ENCODE assay signal across 8 mouse cellular contexts in genomic region chr4:148159544-148160435, GRCm38 (mm10). TPM values are rescaled to one million over a fixed set of nuclear protein-coding genes. Genes with fewer than 3 reads are reported as not detected.
DNase-seq lines count a peak whose midpoint lies in the region; ATAC-seq and TF ChIP-seq lines count a peak whose summit lies in the region.

No protein-coding gene starts in this region.

- H3K9me3 ChIP-seq in G1E (replicated peaks), result no peaks in the 10 kb centered on the region
- H3K9me3 ChIP-seq in forebrain, postnatal 0 days (ENCODE audit: low read length), result no peaks in the 10 kb centered on the region
- H3K9me3 ChIP-seq in lung, embryonic 16.5 days (ENCODE audit: control insufficient read depth, low read length), result no peaks in the 10 kb centered on the region

- H3K4me2 ChIP-seq in forebrain, postnatal 0 days (ENCODE audit: low read depth), result peak overlapping the region; percentile 97
- peak overlapping the region; percentile 95 for H3K4me2 ChIP-seq in lung, embryonic 16.5 days (ENCODE audit: low read depth, low read length)

- peaks cover 44% of the 10 kb centered on the region for H3K27me3 ChIP-seq in G1E (ENCODE audit: insufficient read depth, low read length)
- H3K27me3 ChIP-seq in cerebellum, adult 2 months (ENCODE audit: control insufficient read depth, insufficient read depth, low read length), result no peaks in the 10 kb centered on the region
- H3K27me3 ChIP-seq in forebrain, postnatal 0 days (ENCODE audit: insufficient read depth, low read length), result peaks cover 17% of the 10 kb centered on the region
- peaks cover 45% of the 10 kb centered on the region for H3K27me3 ChIP-seq in lung, embryonic 16.5 days (ENCODE audit: control insufficient read depth, insufficient read depth, low read depth, low read length)

- TF ChIP-seq CTCF in G1E (IDR thresholded peaks at IDR 0.05; ENCODE audit: low read depth, low read length), result no peak
- no peak for TF ChIP-seq CTCF in cerebellum, adult 2 months (IDR thresholded peaks at IDR 0.05; ENCODE audit: borderline replicate concordance, insufficient read depth, low read depth, low read length)
- TF ChIP-seq CTCF in forebrain, postnatal 0 days (IDR thresholded peaks at IDR 0.05; ENCODE audit: low read depth), result peak; percentile 45

- DNase-seq in G1E (ENCODE audit: low spot score), result peak; percentile 95
- DNase-seq in cerebellum, adult 2 months, result peak; percentile 97 to 98
- DNase-seq in forebrain, postnatal 0 days, result peak; percentile 94
- peak; percentile 90 for DNase-seq in heart, postnatal 4 days
- peak; percentile 90 for DNase-seq in layer of hippocampus, adult 9-10 months (ENCODE audit: low spot score)
- DNase-seq in ovary, postnatal 10 days (ENCODE audit: low spot score), result peak; percentile 36
- DNase-seq in thymus, postnatal 10 days (ENCODE audit: low spot score in 2 of 2), result peak; percentile 86 to 87

- TF ChIP-seq POLR2A in cerebellum, adult 2 months (IDR thresholded peaks at IDR 0.05; ENCODE audit: borderline replicate concordance, insufficient read depth, low read length), result peak; percentile 46; the same call in 1 of the 2 replicates

- under 1% methylated on average over 53 of the region's 55 CpGs for WGBS in cerebellum, adult 2 months
- 4% methylated on average over 49 of the region's 55 CpGs for WGBS in forebrain, postnatal 0 days
- under 1% methylated on average over 53 of the region's 55 CpGs for WGBS in lung, embryonic 16.5 days

- H3K27ac ChIP-seq in cerebellum, adult 2 months (ENCODE audit: insufficient read depth, low read length), result peak overlapping the region; percentile 83
- H3K27ac ChIP-seq in forebrain, postnatal 0 days (ENCODE audit: low read depth, low read length), result peak overlapping the region; percentile 78
- peak overlapping the region; percentile 36 for H3K27ac ChIP-seq in lung, embryonic 16.5 days (ENCODE audit: low read length)

- H3K36me3 ChIP-seq in G1E (replicated peaks), result peaks cover 29% of the 10 kb centered on the region
- H3K36me3 ChIP-seq in forebrain, postnatal 0 days (ENCODE audit: insufficient read depth), result peaks cover 24% of the 10 kb centered on the region
- no peaks in the 10 kb centered on the region for H3K36me3 ChIP-seq in lung, embryonic 16.5 days (ENCODE audit: control insufficient read depth, insufficient read depth, low read length)

- H3K4me1 ChIP-seq in G1E (ENCODE audit: insufficient read depth, low read depth, low read length), result peaks cover 60% of the 10 kb centered on the region
- H3K4me1 ChIP-seq in cerebellum, adult 2 months (ENCODE audit: control insufficient read depth, insufficient read depth, low read length), result peaks cover 14% of the 10 kb centered on the region
- H3K4me1 ChIP-seq in forebrain, postnatal 0 days (ENCODE audit: insufficient read depth), result peaks cover 17% of the 10 kb centered on the region
- H3K4me1 ChIP-seq in lung, embryonic 16.5 days (replicated peaks; ENCODE audit: control insufficient read depth, insufficient read depth, low read length), result peaks cover 9% of the 10 kb centered on the region

- peak overlapping the region; percentile 80 for H3K4me3 ChIP-seq in G1E (ENCODE audit: low read depth, low read length)
- peak overlapping the region; percentile 86 for H3K4me3 ChIP-seq in cerebellum, adult 2 months (replicated peaks; ENCODE audit: insufficient read depth, low read depth, low read length)
- H3K4me3 ChIP-seq in forebrain, postnatal 0 days (ENCODE audit: low read depth, low read length), result peak overlapping the region; percentile 71
- peak overlapping the region; percentile 65 for H3K4me3 ChIP-seq in lung, embryonic 16.5 days (ENCODE audit: low read length)

- H3K9ac ChIP-seq in forebrain, postnatal 0 days, result peak overlapping the region; percentile 83
- peak overlapping the region; percentile 72 for H3K9ac ChIP-seq in lung, embryonic 16.5 days (ENCODE audit: low read length)

- ATAC-seq in G1E (ENCODE audit: extremely low read depth, insufficient number of reproducible peaks, low FRiP score, poor library complexity, severe bottlenecking), result peak; percentile 92
- ATAC-seq in forebrain, postnatal 0 days, result peak; percentile 90
- ATAC-seq in lung, embryonic 16.5 days (ENCODE audit: low read depth), result peak; percentile 91

RNA-seq across cellular contexts. Expression of gene Fbxo44, which starts 0.5 kb away (rescaled TPM):
- total RNA-seq in G1E (2014; fragmentation: Nextera tagmentation) (7.5 and 10.1 TPM in 2 replicates), G1E (2017) (5.0 and 6.6 TPM in 2 replicates)
- polyA plus RNA-seq in G1E (2012), result 3.0 and 3.3 TPM in 2 replicates
- polyA plus RNA-seq in cerebellum, adult 2 months (2012; rRNA removed), result 226 and 240 TPM in 2 replicates
- total RNA-seq in forebrain, postnatal 0 days (2014; rRNA removed), result 126 and 132 TPM in 2 replicates
- polyA plus RNA-seq in forebrain, postnatal 0 days (2015; fragmentation: Nextera tagmentation; extraction: Ambion mirVana), result 73.3 and 81.4 TPM in 2 replicates
- 10 to 100 TPM; 18.2 to 22.7 TPM for total RNA-seq in heart, postnatal 4 days (2021)
- 11.9 and 12.1 TPM in 2 replicates for polyA plus RNA-seq in lung, embryonic 16.5 days (2015; fragmentation: Nextera tagmentation; extraction: Ambion mirVana)

RNA-seq across cellular contexts. Expression of gene Fbxo2, which starts 0.6 kb away (rescaled TPM):
- total RNA-seq in G1E (2014; fragmentation: Nextera tagmentation), result not detected in 2 replicates
- total RNA-seq in G1E (2017), result 0.49 and 0.64 TPM in 2 replicates
- polyA plus RNA-seq in G1E (2012), result 0.12 and 0.44 TPM in 2 replicates
- polyA plus RNA-seq in cerebellum, adult 2 months (2012; rRNA removed), result 138 and 172 TPM in 2 replicates
- total RNA-seq in forebrain, postnatal 0 days (2014; rRNA removed), result 10.2 and 11.9 TPM in 2 replicates
- polyA plus RNA-seq in forebrain, postnatal 0 days (2015; fragmentation: Nextera tagmentation; extraction: Ambion mirVana), result 11.4 and 15.6 TPM in 2 replicates
- under 1 TPM in 1 of 2 experiments, not detected in 1; 0.27 TPM for total RNA-seq in heart, postnatal 4 days (2021)
- polyA plus RNA-seq in lung, embryonic 16.5 days (2015; fragmentation: Nextera tagmentation; extraction: Ambion mirVana), result 0.50 and 1.4 TPM in 2 replicates

RNA-seq across cellular contexts. Expression of gene Fbxo6, which starts 7.8 kb away (rescaled TPM):
- 108 and 115 TPM in 2 replicates for total RNA-seq in G1E (2014; fragmentation: Nextera tagmentation)
- 34.1 and 39.7 TPM in 2 replicates for total RNA-seq in G1E (2017)
- polyA plus RNA-seq in G1E (2012), result 57.1 and 63.0 TPM in 2 replicates
- polyA plus RNA-seq in cerebellum, adult 2 months (2012; rRNA removed), result 34.0 and 38.7 TPM in 2 replicates
- total RNA-seq in forebrain, postnatal 0 days (2014; rRNA removed), result 22.0 and 24.0 TPM in 2 replicates
- polyA plus RNA-seq in forebrain, postnatal 0 days (2015; fragmentation: Nextera tagmentation; extraction: Ambion mirVana), result 22.8 and 24.9 TPM in 2 replicates
- 10 to 100 TPM; 24.7 to 26.3 TPM for total RNA-seq in heart, postnatal 4 days (2021)
- 13.7 and 17.3 TPM in 2 replicates for polyA plus RNA-seq in lung, embryonic 16.5 days (2015; fragmentation: Nextera tagmentation; extraction: Ambion mirVana)

RNA-seq across cellular contexts. Expression of gene Draxin, which starts 29.3 kb away (rescaled TPM):
- not detected in 2 replicates for total RNA-seq in G1E (2014; fragmentation: Nextera tagmentation)
- under 0.01 and 0.16 TPM in 2 replicates for total RNA-seq in G1E (2017)
- polyA plus RNA-seq in G1E (2012), result not detected in 2 replicates
- 0.30 and 0.33 TPM in 2 replicates for polyA plus RNA-seq in cerebellum, adult 2 months (2012; rRNA removed)
- 37.5 and 40.5 TPM in 2 replicates for total RNA-seq in forebrain, postnatal 0 days (2014; rRNA removed)
- polyA plus RNA-seq in forebrain, postnatal 0 days (2015; fragmentation: Nextera tagmentation; extraction: Ambion mirVana), result 6.8 and 8.7 TPM in 2 replicates
- total RNA-seq in heart, postnatal 4 days (2021), result not detected
- 0.08 and 0.10 TPM in 2 replicates for polyA plus RNA-seq in lung, embryonic 16.5 days (2015; fragmentation: Nextera tagmentation; extraction: Ambion mirVana)

RNA-seq across cellular contexts. Expression of gene Mad2l2, which starts 29.6 kb away (rescaled TPM):
- 25.1 and 40.0 TPM in 2 replicates for total RNA-seq in G1E (2014; fragmentation: Nextera tagmentation)
- 9.4 and 14.9 TPM in 2 replicates for total RNA-seq in G1E (2017)
- polyA plus RNA-seq in G1E (2012), result 23.8 and 24.6 TPM in 2 replicates
- 31.8 and 36.0 TPM in 2 replicates for polyA plus RNA-seq in cerebellum, adult 2 months (2012; rRNA removed)
- total RNA-seq in forebrain, postnatal 0 days (2014; rRNA removed), result 43.6 and 45.7 TPM in 2 replicates
- polyA plus RNA-seq in forebrain, postnatal 0 days (2015; fragmentation: Nextera tagmentation; extraction: Ambion mirVana), result 102 and 104 TPM in 2 replicates
- 10 to 100 TPM; 17.9 to 19.9 TPM for total RNA-seq in heart, postnatal 4 days (2021)
- 47.6 and 50.2 TPM in 2 replicates for polyA plus RNA-seq in lung, embryonic 16.5 days (2015; fragmentation: Nextera tagmentation; extraction: Ambion mirVana)

Comparison
In these comparisons a context has a peak if more than half of its experiments do, and no peak if none do; other contexts are left out.
1. Peak in every context shown above with its lines: DNase-seq, ATAC-seq, H3K4me3 ChIP-seq and H3K27ac ChIP-seq.
2. DNase-seq: peak in every context shown above with its lines; median percentile 98 in cerebellum, adult 2 months; 95 in G1E; 94 in forebrain, postnatal 0 days; 90 in heart, postnatal 4 days; 90 in layer of hippocampus, adult 9-10 months; 86 in thymus, postnatal 10 days; 36 in ovary, postnatal 10 days.